Mouse (Mus musculus): ENCODE data around the gene Cwf19l1. TPM values are rescaled to one million over a fixed set of nuclear protein-coding genes. Genes with fewer than 3 reads are reported as not detected.

The Cwf19l1 gene
- polyA plus RNA-seq, 1 experiment from 2014 or later: 23.7 TPM

GRCm38 (mm10) chr19:44080920-44081319 lies 54.8 kb downstream of the Cwf19l1 start:
- no peak for TF ChIP-seq CTCF (IDR thresholded peaks at IDR 0.05; ENCODE audit: low read depth)
- Histone ChIP-seq H3K27ac (no peak overlapping the region), H3K9ac (ENCODE audit: low read depth, low read length) (no peak overlapping the region), H3K9me3 (replicated peaks; ENCODE audit: low read length) (no peaks in the 10 kb centered on the region), H3K4me3 (replicated peaks; ENCODE audit: low read depth, low read length) (no peak overlapping the region), H3K27me3 (ENCODE audit: insufficient read depth, low read length) (no peaks in the 10 kb centered on the region), H3K36me3 (ENCODE audit: insufficient read depth, low read length) (peaks cover 36% of the 10 kb centered on the region), H3K4me1 (replicated peaks; ENCODE audit: insufficient read depth, low read length) (no peaks in the 10 kb centered on the region), H3K4me2 (ENCODE audit: low read length) (no peak overlapping the region)
- ATAC-seq (replicated peaks; ENCODE audit: low FRiP score, low read depth): no peak
- WGBS: 76% methylated on average over 2 of the region's 2 CpGs
- no peak for DNase-seq (ENCODE audit: low spot score)

- DNase-seq (ENCODE audit: low spot score) (peak; percentile 11), ATAC-seq (replicated peaks; ENCODE audit: low FRiP score, low read depth) (no peak)
- Histone ChIP-seq H3K9ac (ENCODE audit: low read depth, low read length) (no peak overlapping the region), H3K4me2 (ENCODE audit: low read length) (no peak overlapping the region), H3K27me3 (ENCODE audit: insufficient read depth, low read length) (no peaks in the 10 kb centered on the region), H3K27ac (no peak overlapping the region), H3K4me1 (replicated peaks; ENCODE audit: insufficient read depth, low read length) (no peaks in the 10 kb centered on the region), H3K36me3 (ENCODE audit: insufficient read depth, low read length) (peaks cover 33% of the 10 kb centered on the region), H3K9me3 (replicated peaks; ENCODE audit: low read length) (no peaks in the 10 kb centered on the region), H3K4me3 (replicated peaks; ENCODE audit: low read depth, low read length) (no peak overlapping the region)
- 76% methylated on average over 2 of the region's 2 CpGs for WGBS
- TF ChIP-seq CTCF (IDR thresholded peaks at IDR 0.05; ENCODE audit: low read depth): no peak
Measured at GRCm38 (mm10) chr19:44080023-44080422, 55.7 kb downstream of the Cwf19l1 start.

GRCm38 (mm10) chr19:44077024-44077423 lies 58.7 kb downstream of the Cwf19l1 start:
- H3K36me3 ChIP-seq (ENCODE audit: insufficient read depth, low read length): peaks cover 20% of the 10 kb centered on the region
- peak; percentile 77 for ATAC-seq (replicated peaks; ENCODE audit: low FRiP score, low read depth)
- WGBS: 55% methylated on average over 4 of the region's 4 CpGs

GRCm38 (mm10) chr19:44076457-44076856 lies 59.2 kb downstream of the Cwf19l1 start:
- ATAC-seq (replicated peaks; ENCODE audit: low FRiP score, low read depth) (peak; percentile 57; the same call in 1 of the 2 replicates), DNase-seq (ENCODE audit: low spot score) (peak; percentile 81)
- peaks cover 20% of the 10 kb centered on the region for H3K36me3 ChIP-seq (ENCODE audit: insufficient read depth, low read length)
- no peaks in the 10 kb centered on the region for H3K4me1 ChIP-seq (replicated peaks; ENCODE audit: insufficient read depth, low read length)
- H3K4me2 ChIP-seq (ENCODE audit: low read length): no peak overlapping the region
- H3K27ac ChIP-seq: 0 out of 2 replicates have a peak overlapping the region, but pooled peaks have one; percentile 19
- H3K9me3 ChIP-seq (replicated peaks; ENCODE audit: low read length): no peaks in the 10 kb centered on the region
- 40% methylated on average over 9 of the region's 9 CpGs for WGBS
- H3K4me3 ChIP-seq (replicated peaks; ENCODE audit: low read depth, low read length): no peak overlapping the region
- H3K9ac ChIP-seq (ENCODE audit: low read depth, low read length): no peak overlapping the region
- no peaks in the 10 kb centered on the region for H3K27me3 ChIP-seq (ENCODE audit: insufficient read depth, low read length)
- TF ChIP-seq CTCF (IDR thresholded peaks at IDR 0.05; ENCODE audit: low read depth): no peak

More at GRCm38 (mm10) chr19:44077024-44077423, 58.7 kb downstream of the Cwf19l1 start:
- Histone ChIP-seq H3K4me3 (replicated peaks; ENCODE audit: low read depth, low read length) (no peak overlapping the region), H3K4me1 (replicated peaks; ENCODE audit: insufficient read depth, low read length) (no peaks in the 10 kb centered on the region), H3K27me3 (ENCODE audit: insufficient read depth, low read length) (no peaks in the 10 kb centered on the region), H3K27ac (no peak overlapping the region), H3K4me2 (ENCODE audit: low read length) (no peak overlapping the region), H3K9me3 (replicated peaks; ENCODE audit: low read length) (no peaks in the 10 kb centered on the region), H3K9ac (ENCODE audit: low read depth, low read length) (no peak overlapping the region)
- peak; percentile 87 for DNase-seq (ENCODE audit: low spot score)
- no peak for TF ChIP-seq CTCF (IDR thresholded peaks at IDR 0.05; ENCODE audit: low read depth)

DNA sequence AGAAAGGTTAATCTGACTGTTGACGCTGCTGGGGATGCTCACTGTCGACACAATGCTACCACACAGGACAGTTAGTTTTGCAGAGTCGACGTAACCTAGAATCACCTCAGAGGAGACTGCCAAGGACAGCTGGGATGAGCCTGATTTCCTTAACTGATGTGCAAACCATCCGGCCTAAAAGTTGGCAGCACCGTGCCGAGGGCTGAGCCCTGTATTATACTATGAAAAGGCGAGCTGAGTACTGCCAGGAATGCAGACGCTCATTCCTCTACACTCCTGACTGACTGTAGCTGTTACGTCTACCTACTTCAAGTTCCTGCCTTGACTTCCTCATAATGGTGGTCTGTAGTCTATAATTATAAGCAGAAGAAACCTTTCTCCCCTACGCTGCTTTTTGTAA lies 60.7 kb downstream of the Cwf19l1 start:
- ATAC-seq (replicated peaks; ENCODE audit: low FRiP score, low read depth) (no peak), DNase-seq (ENCODE audit: low spot score) (no peak)
- Histone ChIP-seq H3K4me3 (replicated peaks; ENCODE audit: low read depth, low read length) (no peak overlapping the region), H3K4me2 (ENCODE audit: low read length) (no peak overlapping the region), H3K36me3 (ENCODE audit: insufficient read depth, low read length) (peaks cover 20% of the 10 kb centered on the region), H3K9me3 (replicated peaks; ENCODE audit: low read length) (no peaks in the 10 kb centered on the region), H3K27ac (no peak overlapping the region), H3K27me3 (ENCODE audit: insufficient read depth, low read length) (no peaks in the 10 kb centered on the region), H3K9ac (ENCODE audit: low read depth, low read length) (no peak overlapping the region), H3K4me1 (replicated peaks; ENCODE audit: insufficient read depth, low read length) (no peaks in the 10 kb centered on the region)
- no peak for TF ChIP-seq CTCF (IDR thresholded peaks at IDR 0.05; ENCODE audit: low read depth)
- 77% methylated on average over 11 of the region's 11 CpGs for WGBS

DNA sequence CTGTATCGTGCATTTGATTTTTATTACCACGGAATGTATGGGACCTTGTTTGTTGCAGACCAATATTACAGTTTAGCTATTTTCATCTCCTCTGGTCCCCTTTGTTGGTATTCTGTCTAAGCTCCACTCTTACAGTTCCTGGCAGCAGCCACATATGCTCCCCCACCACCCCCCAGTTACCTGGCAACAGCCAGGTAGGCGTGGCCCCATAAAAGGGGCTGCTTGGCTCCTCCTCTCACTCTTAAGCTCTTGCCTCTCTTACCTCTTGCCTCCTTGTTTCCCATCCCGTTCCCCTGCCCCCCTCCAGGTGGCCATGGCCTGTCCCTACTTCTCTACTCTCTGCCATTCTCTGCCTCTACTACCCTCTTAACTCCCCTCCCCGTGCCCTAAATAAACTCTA lies 64.5 kb downstream of the Cwf19l1 start:
- Histone ChIP-seq H3K4me1 (replicated peaks; ENCODE audit: insufficient read depth, low read length) (no peaks in the 10 kb centered on the region; the same call in 1 of the 2 replicates), H3K36me3 (ENCODE audit: insufficient read depth, low read length) (0 out of 2 replicates have a peak, but pooled peaks cover 1% of the 10 kb centered on the region), H3K27me3 (ENCODE audit: insufficient read depth, low read length) (no peaks in the 10 kb centered on the region), H3K4me3 (replicated peaks; ENCODE audit: low read depth, low read length) (no peak overlapping the region), H3K27ac (no peak overlapping the region), H3K9ac (ENCODE audit: low read depth, low read length) (no peak overlapping the region), H3K4me2 (ENCODE audit: low read length) (no peak overlapping the region), H3K9me3 (replicated peaks; ENCODE audit: low read length) (no peaks in the 10 kb centered on the region)
- 59% methylated on average over 5 of the region's 5 CpGs for WGBS
- ATAC-seq (replicated peaks; ENCODE audit: low FRiP score, low read depth): no peak
- no peak for DNase-seq (ENCODE audit: low spot score)
- no peak for TF ChIP-seq CTCF (IDR thresholded peaks at IDR 0.05; ENCODE audit: low read depth)

GRCm38 (mm10) chr19:44069914-44070232 lies 65.8 kb downstream of the Cwf19l1 start:
- DNase-seq (ENCODE audit: low spot score) (no peak), ATAC-seq (replicated peaks; ENCODE audit: low FRiP score, low read depth) (no peak)
- Histone ChIP-seq H3K36me3 (ENCODE audit: insufficient read depth, low read length) (no peaks in the 10 kb centered on the region), H3K4me1 (replicated peaks; ENCODE audit: insufficient read depth, low read length) (no peaks in the 10 kb centered on the region; the same call in 1 of the 2 replicates), H3K4me2 (ENCODE audit: low read length) (peak overlapping the region; percentile 90), H3K9ac (ENCODE audit: low read depth, low read length) (peak overlapping the region; percentile 70), H3K9me3 (replicated peaks; ENCODE audit: low read length) (no peaks in the 10 kb centered on the region), H3K4me3 (replicated peaks; ENCODE audit: low read depth, low read length) (peak overlapping the region; percentile 80), H3K27ac (peak overlapping the region; percentile 38; the same call in 1 of the 2 replicates), H3K27me3 (ENCODE audit: insufficient read depth, low read length) (no peaks in the 10 kb centered on the region)
- no peak for TF ChIP-seq CTCF (IDR thresholded peaks at IDR 0.05; ENCODE audit: low read depth)
- WGBS: 8% methylated on average over 4 of the region's 4 CpGs

Measured in kidney, postnatal 0 days (tissue).